Mouse (Mus musculus): ENCODE data around the gene Sat1.

Gene Sat1

GRCm38 (mm10) chrX:155166313-155166712 is 49.9 kb downstream of the Sat1 start:
- no peak for DNase-seq (ENCODE audit: low spot score in 2 of 2)

GRCm38 (mm10) chrX:155163553-155163952 is 52.7 kb downstream of the Sat1 start:
- no peak for DNase-seq (ENCODE audit: low spot score in 2 of 2)
